Mouse (Mus musculus) kidney, adult 2 months (tissue): ENCODE measurements at regions not wholly inside any gene's neighbourhood (a gene's known extent, or its start where the extent isn't known, plus 50 kb on each side); places are given as distances from the start of the nearest gene placed in this dataset.

Source experiments
- DNase-seq: peaks from one replicate; pipeline ENCODE4 v3.0.0; 2021
- H3K27ac ChIP-seq: fragments of 200-500 bp; 2 replicates; pipeline ENCODE4 v1.5.1; 2012; ENCODE audit warnings: low read depth, low read length, control low read depth, inconsistent platforms; ENCODE audit not compliant: insufficient read depth
- H3K27me3 ChIP-seq: fragments of 200-500 bp; replicated peaks from 2 replicates; pipeline ENCODE4 v1.6.1; 2012; ENCODE audit warnings: mild to moderate bottlenecking, moderate library complexity, low read length, inconsistent platforms; ENCODE audit not compliant: control insufficient read depth, insufficient read depth
- H3K36me3 ChIP-seq: fragments of 200-500 bp; 2 replicates; pipeline ENCODE4 v1.6.1; 2012; ENCODE audit warnings: mild to moderate bottlenecking, moderate library complexity, low read length, inconsistent platforms; ENCODE audit not compliant: control insufficient read depth, insufficient read depth
- H3K4me1 ChIP-seq: fragments of 200-500 bp; 2 replicates; pipeline ENCODE4 v1.6.1; 2011; ENCODE audit warnings: low read length; ENCODE audit not compliant: control insufficient read depth, insufficient read depth
- H3K4me3 ChIP-seq: fragments of 200-500 bp; 2 replicates; pipeline ENCODE4 v1.5.1; 2011; ENCODE audit warnings: mild to moderate bottlenecking, low read depth, low read length, control low read depth; ENCODE audit not compliant: insufficient read depth
- CTCF ChIP-seq: fragments of 200-500 bp; conservative IDR thresholded peaks from 2 replicates; pipeline ENCODE4 v1.5.1; 2011; ENCODE audit warnings: low read depth, mild to moderate bottlenecking, control low read depth, low read length, moderate library complexity, mixed read lengths; ENCODE audit not compliant: insufficient read depth, insufficient read length
- POLR2A ChIP-seq: fragments of 200-500 bp; IDR thresholded peaks from one replicate; pipeline ENCODE4 v1.6.1; 2011; ENCODE audit warnings: low read depth, low read length, control low read depth
- WGBS: fragments of 180-500 bp; shearing (Covaris S2); methylation state at CpG from one replicate; pipeline ENCODE4 v1.1.7; 2018; 5-methylcytosine and 5-hydroxymethylcytosine counted together

DNA sequence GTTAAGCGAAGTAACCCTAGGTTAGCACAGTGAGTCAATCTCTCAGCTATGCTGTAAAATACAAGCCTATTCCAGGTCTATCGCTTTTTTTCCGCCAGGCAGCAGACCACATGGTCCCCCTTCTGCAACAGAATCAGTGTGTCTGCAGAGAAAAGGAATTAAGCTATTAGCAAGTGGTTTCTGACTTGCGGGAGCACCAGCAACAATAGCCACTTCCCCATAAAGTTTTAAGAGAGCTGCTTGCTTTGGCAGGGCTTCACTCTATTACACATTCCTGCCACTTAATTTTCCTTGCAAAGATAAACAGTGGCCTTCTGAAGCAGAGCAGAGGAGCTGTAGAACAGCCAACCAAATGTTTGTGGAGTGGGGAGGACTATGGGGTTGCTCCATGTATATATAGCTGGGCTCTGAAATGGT lies 59.8 kb upstream of the Osmr start:
- H3K4me3 ChIP-seq, result no peak overlapping the region
- H3K27me3 ChIP-seq, result no peaks in the 10 kb centered on the region
- H3K36me3 ChIP-seq, result no peaks in the 10 kb centered on the region
- TF ChIP-seq CTCF (no peak), POLR2A (no peak)
- 32% methylated on average over 4 of the region's 4 CpGs for WGBS
- H3K27ac ChIP-seq, result no peak overlapping the region
- H3K4me1 ChIP-seq, result no peaks in the 10 kb centered on the region
- peak; percentile 53 for DNase-seq

DNA sequence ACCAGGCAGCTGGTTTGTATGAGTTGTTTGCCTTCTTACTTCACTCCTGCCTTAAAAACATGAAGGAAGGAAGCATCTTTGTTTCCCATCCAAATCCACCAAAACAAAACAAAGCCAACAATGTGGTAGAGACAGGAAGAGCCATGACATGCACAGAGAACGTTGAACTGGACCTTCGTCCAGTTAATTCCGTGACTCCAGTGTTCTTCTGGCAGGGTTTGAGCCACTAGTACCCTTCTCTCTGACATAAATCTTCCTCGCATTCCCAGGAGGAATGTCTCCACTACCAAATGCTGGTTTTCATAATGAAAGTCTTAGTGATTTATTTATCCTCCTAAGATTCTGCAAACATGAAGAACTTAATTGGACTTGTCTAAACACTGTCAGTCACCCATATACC lies 66.7 kb upstream of the Osmr start:
- H3K27me3 ChIP-seq, result no peaks in the 10 kb centered on the region
- H3K27ac ChIP-seq, result no peak overlapping the region
- WGBS, result 31% methylated on average over 4 of the region's 4 CpGs
- peak; percentile 50 for DNase-seq
- H3K4me3 ChIP-seq, result no peak overlapping the region
- H3K36me3 ChIP-seq, result no peaks in the 10 kb centered on the region
- TF ChIP-seq POLR2A, result no peak
- no peak for TF ChIP-seq CTCF
- H3K4me1 ChIP-seq, result no peaks in the 10 kb centered on the region

DNA sequence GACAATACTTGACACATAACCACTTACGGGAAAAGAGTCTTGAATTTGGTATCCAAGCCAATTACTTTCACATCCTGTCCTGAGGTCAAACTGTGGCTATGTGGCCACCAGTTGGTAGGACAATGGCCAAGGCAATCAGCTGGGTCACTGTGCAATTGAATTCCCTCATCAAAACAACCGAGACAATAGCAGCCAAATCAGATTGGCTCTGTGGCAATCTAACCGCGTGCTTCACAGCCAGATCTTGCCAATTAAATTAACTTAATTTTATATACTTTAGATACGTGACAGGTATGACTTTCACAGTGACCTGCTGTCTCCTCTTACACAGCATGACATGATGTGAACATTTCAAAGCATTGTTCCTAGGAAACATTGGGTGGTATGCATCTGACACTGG lies 74.5 kb upstream of the Osmr start:
- 68% methylated on average over 5 of the region's 5 CpGs for WGBS
- no peaks in the 10 kb centered on the region for H3K36me3 ChIP-seq
- no peaks in the 10 kb centered on the region for H3K27me3 ChIP-seq
- H3K4me1 ChIP-seq, result no peaks in the 10 kb centered on the region
- TF ChIP-seq POLR2A, result no peak
- no peak for TF ChIP-seq CTCF
- H3K4me3 ChIP-seq, result no peak overlapping the region
- DNase-seq, result no peak
- H3K27ac ChIP-seq, result no peak overlapping the region

DNA sequence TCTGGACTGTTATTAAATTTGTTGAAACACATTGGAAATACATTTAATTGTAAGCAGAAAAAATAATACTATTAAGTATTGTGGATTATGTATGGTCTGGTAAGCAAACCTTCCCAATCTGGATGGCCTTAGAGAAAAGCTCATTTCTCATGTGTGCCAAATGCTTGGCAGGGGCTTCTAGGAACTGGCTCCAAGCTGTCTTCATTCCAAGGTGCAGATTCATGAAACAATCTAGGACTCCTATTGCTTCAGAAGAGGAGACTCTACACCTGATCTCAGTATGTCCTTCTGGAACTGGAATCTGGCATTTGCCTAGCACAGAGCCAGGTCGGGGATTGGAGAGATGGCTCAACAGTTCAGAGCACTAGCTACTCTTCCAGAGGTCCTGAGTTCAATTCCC lies 74.9 kb upstream of the Osmr start:
- 89% methylated on average over 1 of the region's 1 CpGs for WGBS
- no peak for DNase-seq

DNA sequence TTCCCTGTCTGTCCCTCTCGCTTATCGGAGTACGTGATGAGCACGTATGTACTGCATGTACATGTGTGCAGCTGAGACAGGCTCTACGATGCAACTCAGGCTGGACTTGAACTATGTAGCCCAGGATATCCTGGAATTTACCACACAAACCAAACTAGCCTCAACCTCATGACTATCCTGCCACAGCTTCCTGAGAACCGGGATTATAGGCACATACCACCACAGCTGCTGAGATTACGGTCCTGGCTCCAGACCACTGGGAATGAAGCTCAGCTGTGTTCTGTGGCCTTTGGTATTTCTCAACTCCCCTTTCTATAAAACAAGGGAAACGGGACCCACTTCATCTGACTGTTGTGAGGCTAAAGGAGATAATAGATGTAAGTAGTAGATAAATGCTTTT lies 75.7 kb upstream of the Osmr start:
- Histone ChIP-seq H3K4me1 (no peaks in the 10 kb centered on the region), H3K4me3 (no peak overlapping the region), H3K36me3 (no peaks in the 10 kb centered on the region), H3K27me3 (no peaks in the 10 kb centered on the region), H3K27ac (no peak overlapping the region)
- WGBS, result 91% methylated on average over 8 of the region's 8 CpGs
- TF ChIP-seq CTCF, result no peak
- no peak for TF ChIP-seq POLR2A
- no peak for DNase-seq

More for the DNA sequence above, 74.9 kb upstream of the Osmr start:
- no peaks in the 10 kb centered on the region for H3K27me3 ChIP-seq
- TF ChIP-seq CTCF (no peak), POLR2A (no peak)
- H3K4me1 ChIP-seq, result no peaks in the 10 kb centered on the region
- H3K27ac ChIP-seq, result no peak overlapping the region
- no peak overlapping the region for H3K4me3 ChIP-seq
- no peaks in the 10 kb centered on the region for H3K36me3 ChIP-seq

DNA sequence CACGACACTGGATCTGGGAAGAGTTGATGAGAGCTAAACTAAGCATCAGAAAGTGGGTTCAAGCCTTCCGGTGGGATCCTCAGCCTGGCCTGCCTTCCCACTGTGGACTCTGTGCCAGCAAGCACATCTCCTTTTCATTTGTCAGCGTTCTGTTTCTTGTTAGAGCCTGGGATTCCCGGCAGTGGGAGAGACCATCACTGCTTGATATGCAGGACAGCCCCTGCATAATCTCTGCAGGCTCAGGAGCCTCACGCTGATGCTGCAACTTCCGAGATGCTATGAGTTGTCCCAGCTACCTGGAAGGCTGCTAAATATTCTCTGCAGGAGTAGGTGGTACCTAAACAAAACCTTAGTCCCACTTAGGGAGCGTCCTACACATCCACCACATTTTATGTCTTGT lies 78.8 kb upstream of the Osmr start:
- Histone ChIP-seq H3K36me3 (no peaks in the 10 kb centered on the region), H3K27me3 (no peaks in the 10 kb centered on the region), H3K4me3 (no peak overlapping the region), H3K4me1 (no peaks in the 10 kb centered on the region), H3K27ac (no peak overlapping the region)
- TF ChIP-seq CTCF (no peak), POLR2A (no peak)
- DNase-seq, result no peak
- 62% methylated on average over 7 of the region's 7 CpGs for WGBS

DNA sequence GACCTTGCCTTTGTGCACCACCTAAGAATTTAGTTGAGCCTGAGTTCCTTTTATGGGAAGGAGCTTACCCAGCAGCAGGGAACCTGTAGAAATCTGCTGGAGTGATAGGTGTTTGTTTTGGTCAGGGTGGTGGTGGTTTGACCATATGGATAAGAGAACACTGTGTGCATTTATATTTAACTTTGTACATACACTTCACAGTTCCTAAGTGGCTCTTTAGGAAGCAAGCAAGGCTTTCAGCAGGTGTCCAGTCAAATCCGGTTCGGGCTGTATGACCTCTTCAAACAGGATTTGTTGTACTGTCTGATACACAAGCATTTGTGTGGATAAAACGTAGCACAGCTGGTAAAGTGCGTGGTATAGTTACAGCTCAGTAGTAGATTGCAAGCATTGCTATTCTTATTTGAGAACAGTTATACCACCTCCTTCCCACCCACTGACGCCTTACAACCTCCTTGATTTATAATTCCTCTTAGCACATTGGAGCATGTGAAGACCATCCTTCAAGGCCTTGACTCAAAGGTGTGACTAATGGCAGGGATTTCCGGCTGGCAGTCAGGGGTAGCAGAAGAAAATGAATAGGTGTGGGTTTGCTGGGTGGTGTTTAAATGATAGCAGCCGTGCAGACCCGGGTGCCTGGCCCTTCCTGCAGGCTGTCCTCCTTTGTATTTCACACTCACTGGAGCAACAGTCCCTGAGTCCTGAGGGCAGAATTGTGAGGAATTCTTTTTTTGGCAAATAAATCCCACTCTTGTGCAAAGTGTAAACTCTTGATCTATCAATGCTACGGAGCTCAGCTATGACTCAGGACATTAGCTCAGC lies 79.4 kb upstream of the Osmr start:
- H3K36me3 ChIP-seq, result no peaks in the 10 kb centered on the region
- H3K4me3 ChIP-seq, result no peak overlapping the region
- no peaks in the 10 kb centered on the region for H3K27me3 ChIP-seq
- no peak for DNase-seq
- TF ChIP-seq CTCF, result no peak
- TF ChIP-seq POLR2A, result no peak
- H3K27ac ChIP-seq, result no peak overlapping the region
- WGBS, result 64% methylated on average over 9 of the region's 9 CpGs
- H3K4me1 ChIP-seq, result no peaks in the 10 kb centered on the region

DNA sequence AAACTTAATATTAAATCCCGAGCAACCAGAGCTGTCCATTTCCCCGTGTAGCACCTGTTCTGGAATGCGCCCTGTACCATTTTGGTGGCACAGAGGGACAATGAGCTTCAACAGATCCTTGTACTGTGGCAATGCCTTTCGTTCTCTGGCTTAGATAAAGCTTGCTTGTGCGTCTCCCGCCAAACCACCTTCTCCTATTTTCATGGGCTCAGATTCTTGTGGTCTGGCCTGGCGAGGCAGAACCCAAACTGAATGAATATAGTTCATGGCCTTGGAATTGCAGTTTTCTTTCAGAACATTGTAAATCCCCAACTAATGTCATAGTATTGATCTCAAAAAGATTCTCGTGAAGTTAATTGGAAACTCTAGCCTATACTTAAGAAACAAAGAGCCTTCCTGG lies 85.1 kb upstream of the Osmr start:
- Histone ChIP-seq H3K27me3 (no peaks in the 10 kb centered on the region), H3K4me3 (no peak overlapping the region), H3K4me1 (no peaks in the 10 kb centered on the region), H3K27ac (no peak overlapping the region), H3K36me3 (no peaks in the 10 kb centered on the region)
- DNase-seq, result no peak
- 91% methylated on average over 8 of the region's 8 CpGs for WGBS
- no peak for TF ChIP-seq CTCF
- TF ChIP-seq POLR2A, result no peak
